Mouse (Mus musculus) limb, embryonic 12.5 days (tissue): ENCODE measurements around the gene Crisp2. TPM values are rescaled to one million over a fixed set of nuclear protein-coding genes. Genes with fewer than 3 reads are reported as not detected.

Experiments
- ATAC-seq: fragments of 200-750 bp; cut with Nextera tagmentation; 2 replicates; pipeline ENCODE4 v1.8.0; 2017; ENCODE audit warnings: low read depth, moderate TSS enrichment; ENCODE audit not compliant: insufficient number of reproducible peaks, insufficient read depth, low FRiP score, low TSS enrichment
- H3K27ac ChIP-seq: fragments of 300-500 bp; sonication (generic); 2 replicates; pipeline ENCODE4 v1.5.1; 2016; ENCODE audit warnings: mild to moderate bottlenecking, moderate library complexity
- H3K27me3 ChIP-seq: fragments of 300-500 bp; sonication (generic); 2 replicates; pipeline ENCODE4 v1.6.1; 2016; ENCODE audit warnings: mild to moderate bottlenecking, moderate library complexity
- H3K36me3 ChIP-seq: fragments of 300-500 bp; sonication (generic); 2 replicates; pipeline ENCODE4 v1.6.1; 2016; ENCODE audit warnings: mild to moderate bottlenecking, moderate library complexity
- H3K4me1 ChIP-seq: fragments of 300-500 bp; sonication (generic); replicated peaks from 2 replicates; pipeline ENCODE4 v1.6.1; 2016
- H3K4me2 ChIP-seq: fragments of 300-500 bp; sonication (generic); 2 replicates; pipeline ENCODE4 v1.6.1; 2016; ENCODE audit warnings: mild to moderate bottlenecking, moderate library complexity
- H3K4me3 ChIP-seq: fragments of 300-500 bp; sonication (generic); replicated peaks from 2 replicates; pipeline ENCODE4 v1.5.1; 2016; ENCODE audit warnings: mild to moderate bottlenecking
- H3K9ac ChIP-seq: fragments of 300-500 bp; sonication (generic); replicated peaks from 2 replicates; pipeline ENCODE4 v1.6.1; 2016; ENCODE audit warnings: mild to moderate bottlenecking, moderate library complexity
- H3K9me3 ChIP-seq: fragments of 300-500 bp; sonication (generic); 2 replicates; pipeline ENCODE4 v1.6.1; 2016; ENCODE audit warnings: mild to moderate bottlenecking, moderate library complexity
- WGBS: fragments of 180-500 bp; shearing (Covaris S2); methylation state at CpG from one replicate; pipeline ENCODE4 v1.1.7; 2016; 5-methylcytosine and 5-hydroxymethylcytosine counted together
- polyA plus RNA-seq: library from polyadenylated mRNA; unstranded; fragments of >200 nt; fragmentation: Nextera tagmentation; extraction: Ambion mirVana; gene quantifications from 2 replicates; pipeline ENCODE4 v1.2.1, GENCODE M21; 2016

Crisp2 gene
- polyA plus RNA-seq = not detected in 2 replicates

- H3K27me3 ChIP-seq = no peaks in the 10 kb centered on the region
- H3K27ac ChIP-seq = no peak within 1 kb of the TSS
- H3K4me1 ChIP-seq = no peaks in the 10 kb centered on the region
- H3K36me3 ChIP-seq = no peaks in the 10 kb centered on the region
- no peaks in the 10 kb centered on the region for H3K9me3 ChIP-seq
- no peak within 1 kb of the TSS for H3K4me2 ChIP-seq
- no peak for ATAC-seq
- no peak within 1 kb of the TSS for H3K4me3 ChIP-seq
- 24% methylated on average over 2 of the region's 2 CpGs for WGBS
- no peak within 1 kb of the TSS for H3K9ac ChIP-seq
Observed at GRCm38 (mm10) chr17:40806953-40807572, at the start of gene Crisp2. Crisp2 (minus strand) TSS chr17:40807003.

GRCm38 (mm10) chr17:40855065-40855464, 48.3 kb upstream of the Crisp2 start:
- no peak for ATAC-seq
- no peak overlapping the region for H3K4me2 ChIP-seq
- no peaks in the 10 kb centered on the region for H3K27me3 ChIP-seq
- no peak overlapping the region for H3K27ac ChIP-seq
- no peak overlapping the region for H3K4me3 ChIP-seq
- no peak overlapping the region for H3K9ac ChIP-seq
- no peaks in the 10 kb centered on the region for H3K36me3 ChIP-seq
- H3K4me1 ChIP-seq = no peaks in the 10 kb centered on the region
- no peaks in the 10 kb centered on the region for H3K9me3 ChIP-seq

DNA sequence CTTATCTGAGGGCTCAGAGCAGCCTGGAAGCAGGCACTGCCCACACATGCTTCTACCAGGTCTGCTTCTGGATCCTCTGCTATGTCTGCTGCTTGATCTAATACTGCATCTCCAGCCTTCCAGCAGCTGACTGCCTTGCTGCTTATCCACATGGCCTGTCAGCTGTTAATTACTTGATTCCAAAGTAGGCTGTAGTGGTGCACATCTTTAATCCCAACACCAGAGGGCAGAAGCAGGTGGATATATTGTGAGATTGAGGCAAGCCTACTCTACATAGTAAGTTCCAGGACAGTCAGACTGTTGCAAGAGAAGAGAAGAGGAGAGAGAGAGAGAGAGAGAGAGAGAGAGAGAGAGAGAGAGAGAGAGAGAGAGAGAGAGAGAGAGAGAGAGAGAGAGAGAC, 30.5 kb upstream of the Crisp2 start:
- no peak overlapping the region for H3K27ac ChIP-seq
- H3K4me1 ChIP-seq = no peaks in the 10 kb centered on the region
- no peaks in the 10 kb centered on the region for H3K9me3 ChIP-seq
- H3K4me2 ChIP-seq = no peak overlapping the region
- no peaks in the 10 kb centered on the region for H3K36me3 ChIP-seq
- no peak; the same call in 1 of the 2 replicates for ATAC-seq
- no peak overlapping the region for H3K4me3 ChIP-seq
- H3K9ac ChIP-seq = no peak overlapping the region
- no peaks in the 10 kb centered on the region for H3K27me3 ChIP-seq

- Histone ChIP-seq H3K9ac (no peak overlapping the region), H3K4me2 (no peak overlapping the region), H3K27me3 (no peaks in the 10 kb centered on the region), H3K27ac (no peak overlapping the region), H3K9me3 (no peaks in the 10 kb centered on the region), H3K4me3 (no peak overlapping the region), H3K36me3 (no peaks in the 10 kb centered on the region), H3K4me1 (no peaks in the 10 kb centered on the region)
- 52% methylated on average over 2 of the region's 2 CpGs for WGBS
- no peak for ATAC-seq
Observed at GRCm38 (mm10) chr17:40831870-40832269, 25.1 kb upstream of the Crisp2 start.

- no peak overlapping the region for H3K27ac ChIP-seq
- WGBS = 57% methylated on average over 8 of the region's 8 CpGs
- ATAC-seq = no peak
Observed at GRCm38 (mm10) chr17:40824549-40824948, 17.7 kb upstream of the Crisp2 start.

DNA sequence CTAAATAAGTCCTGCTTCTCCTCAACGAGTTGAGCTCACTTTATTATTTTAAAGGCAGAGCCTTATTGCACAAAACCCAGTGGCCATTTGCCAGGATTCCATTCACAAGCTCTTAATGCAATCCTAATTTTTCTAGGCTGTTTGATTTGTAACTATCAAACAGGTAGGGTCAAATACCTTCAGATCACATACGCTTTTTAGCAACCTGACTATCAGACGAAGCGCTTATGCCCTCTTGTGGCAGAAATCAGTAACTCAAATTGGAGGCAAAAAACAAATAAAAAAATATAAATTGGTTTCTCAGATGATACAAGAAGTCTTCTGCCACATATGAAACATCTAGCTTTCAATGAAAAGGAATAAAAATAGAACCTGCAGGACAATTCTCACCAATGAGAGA, 17.0 kb upstream of the Crisp2 start:
- no peaks in the 10 kb centered on the region for H3K9me3 ChIP-seq
- H3K36me3 ChIP-seq = no peaks in the 10 kb centered on the region
- WGBS = 24% methylated on average over 4 of the region's 4 CpGs
- H3K27me3 ChIP-seq = no peaks in the 10 kb centered on the region
- H3K4me3 ChIP-seq = no peak overlapping the region
- no peak overlapping the region for H3K4me2 ChIP-seq
- H3K27ac ChIP-seq = no peak overlapping the region
- H3K9ac ChIP-seq = no peak overlapping the region
- H3K4me1 ChIP-seq = no peaks in the 10 kb centered on the region
- no peak for ATAC-seq

More at GRCm38 (mm10) chr17:40824549-40824948, 17.7 kb upstream of the Crisp2 start:
- Histone ChIP-seq H3K4me2 (no peak overlapping the region), H3K9ac (no peak overlapping the region), H3K27me3 (no peaks in the 10 kb centered on the region), H3K36me3 (no peaks in the 10 kb centered on the region), H3K4me3 (no peak overlapping the region), H3K4me1 (no peaks in the 10 kb centered on the region), H3K9me3 (no peaks in the 10 kb centered on the region)

DNA sequence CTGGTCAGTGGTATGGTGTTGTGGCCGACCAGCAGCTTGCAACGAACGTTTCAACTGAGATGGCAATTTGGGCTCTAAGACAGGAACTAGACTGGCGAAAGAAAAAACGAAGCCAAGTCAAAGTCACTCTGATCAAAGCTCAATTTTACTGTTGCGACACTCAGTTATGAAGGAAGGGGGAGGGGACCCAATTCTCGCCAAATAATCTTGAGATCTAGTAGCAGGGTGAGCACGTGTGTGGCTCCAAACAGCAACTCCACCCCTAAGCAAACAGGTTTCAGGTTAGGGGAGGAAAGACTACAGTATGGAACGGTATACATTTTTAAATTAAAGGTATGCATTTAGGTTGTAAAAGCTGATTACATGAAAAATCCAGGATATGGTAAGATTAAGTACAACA, 14.7 kb upstream of the Crisp2 start:
- H3K36me3 ChIP-seq = no peaks in the 10 kb centered on the region
- H3K27ac ChIP-seq = no peak overlapping the region
- H3K4me2 ChIP-seq = no peak overlapping the region
- no peaks in the 10 kb centered on the region for H3K9me3 ChIP-seq
- 69% methylated on average over 9 of the region's 9 CpGs for WGBS
- ATAC-seq = no peak
- no peaks in the 10 kb centered on the region for H3K4me1 ChIP-seq
- H3K9ac ChIP-seq = no peak overlapping the region
- H3K27me3 ChIP-seq = no peaks in the 10 kb centered on the region
- no peak overlapping the region for H3K4me3 ChIP-seq

- WGBS = 78% methylated on average over 4 of the region's 4 CpGs
- Histone ChIP-seq H3K36me3 (no peaks in the 10 kb centered on the region), H3K4me1 (no peaks in the 10 kb centered on the region), H3K4me2 (no peak overlapping the region), H3K4me3 (no peak overlapping the region), H3K27me3 (no peaks in the 10 kb centered on the region), H3K9ac (no peak overlapping the region), H3K9me3 (no peaks in the 10 kb centered on the region), H3K27ac (no peak overlapping the region)
- ATAC-seq = no peak
Observed at GRCm38 (mm10) chr17:40817340-40817943, 10.6 kb upstream of the Crisp2 start.

- Histone ChIP-seq H3K27ac (no peak overlapping the region), H3K4me3 (no peak overlapping the region), H3K36me3 (no peaks in the 10 kb centered on the region), H3K27me3 (no peaks in the 10 kb centered on the region), H3K4me1 (no peaks in the 10 kb centered on the region), H3K4me2 (no peak overlapping the region), H3K9me3 (no peaks in the 10 kb centered on the region), H3K9ac (no peak overlapping the region)
- 75% methylated on average over 2 of the region's 2 CpGs for WGBS
- no peak for ATAC-seq
Observed at GRCm38 (mm10) chr17:40812259-40812658, 5.5 kb upstream of the Crisp2 start.

DNA sequence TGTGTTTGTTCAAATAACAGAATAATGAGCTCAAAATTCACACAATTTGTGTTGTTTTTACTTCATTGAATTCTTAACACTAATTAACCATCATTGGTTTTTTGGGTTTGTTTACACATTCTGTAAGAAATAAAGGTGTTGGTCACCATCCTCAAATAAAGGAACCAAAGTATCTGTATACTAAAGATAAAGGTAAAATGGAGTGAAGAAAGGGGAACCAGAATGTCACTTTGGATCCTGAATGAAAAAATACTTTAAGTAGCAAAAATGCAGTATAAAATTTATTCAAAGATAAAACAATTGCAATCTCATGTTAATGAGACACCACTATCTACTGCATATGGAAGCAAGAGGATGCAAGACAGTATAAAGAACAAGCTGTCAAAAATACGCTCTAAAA, 4.8 kb upstream of the Crisp2 start:
- H3K9me3 ChIP-seq = no peaks in the 10 kb centered on the region
- H3K27ac ChIP-seq = no peak overlapping the region
- H3K4me1 ChIP-seq = no peaks in the 10 kb centered on the region
- no peak overlapping the region for H3K9ac ChIP-seq
- 86% methylated on average over 1 of the region's 1 CpGs for WGBS
- no peaks in the 10 kb centered on the region for H3K27me3 ChIP-seq
- no peaks in the 10 kb centered on the region for H3K36me3 ChIP-seq
- H3K4me3 ChIP-seq = no peak overlapping the region
- ATAC-seq = no peak
- H3K4me2 ChIP-seq = no peak overlapping the region

GRCm38 (mm10) chr17:40810934-40811333, 4.1 kb upstream of the Crisp2 start, which contains the start of gene Rhag:
Rhag (plus strand) TSS chr17:40811126.
- no peak for ATAC-seq
- Histone ChIP-seq H3K4me2 (no peak within 1 kb of the TSS), H3K4me1 (no peaks in the 10 kb centered on the region), H3K36me3 (no peaks in the 10 kb centered on the region), H3K27me3 (no peaks in the 10 kb centered on the region), H3K27ac (no peak within 1 kb of the TSS), H3K4me3 (no peak within 1 kb of the TSS), H3K9me3 (no peaks in the 10 kb centered on the region), H3K9ac (no peak within 1 kb of the TSS)
- WGBS = 70% methylated on average over 1 of the region's 1 CpGs

DNA sequence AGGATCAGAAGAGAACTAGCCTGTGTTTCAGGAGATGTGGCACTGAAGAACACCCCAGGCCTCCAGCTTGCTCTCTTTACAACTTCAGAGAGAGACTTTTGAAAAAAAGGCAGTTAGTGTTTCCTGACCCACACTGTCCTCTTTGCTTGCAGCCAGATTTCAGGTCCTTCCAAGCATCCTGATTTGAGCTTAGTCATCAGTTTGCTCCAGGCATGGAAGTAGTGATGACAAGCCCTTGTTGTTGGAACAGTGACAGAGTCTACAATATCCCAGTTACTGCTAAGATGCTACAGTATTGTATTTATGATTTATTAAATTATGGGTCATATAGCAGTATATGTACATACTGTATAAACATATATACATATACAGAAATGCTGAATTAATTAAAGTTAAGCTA, 1.3 kb upstream of the Crisp2 start:
- Histone ChIP-seq H3K27me3 (no peaks in the 10 kb centered on the region), H3K4me3 (no peak overlapping the region), H3K36me3 (no peaks in the 10 kb centered on the region), H3K27ac (no peak overlapping the region), H3K9me3 (no peaks in the 10 kb centered on the region), H3K4me1 (no peaks in the 10 kb centered on the region), H3K9ac (no peak overlapping the region), H3K4me2 (no peak overlapping the region)
- no peak for ATAC-seq
